Mouse (Mus musculus) liver, postnatal 0 days (tissue): ENCODE measurements around the gene Pnmt. TPM values are rescaled to one million over a fixed set of nuclear protein-coding genes. Genes with fewer than 3 reads are reported as not detected.

ENCODE experiments used
- ATAC-seq: fragments of 200-750 bp; cut with Nextera tagmentation; 2 replicates; pipeline ENCODE4 v1.8.0; 2017; ENCODE audit warnings: mild to moderate bottlenecking, moderate library complexity
- DNase-seq: peaks from one replicate; pipeline ENCODE4 v3.0.0-alpha.2; 2016
- H3K27ac ChIP-seq: fragments of 300-500 bp; sonication (generic); 2 replicates; pipeline ENCODE4 v1.5.1; 2014; ENCODE audit warnings: antibody characterized with exemption, moderate library complexity, mild to moderate bottlenecking, low read depth
- H3K27me3 ChIP-seq: fragments of 300-500 bp; sonication (generic); 2 replicates; pipeline ENCODE4 v1.6.1; 2014; ENCODE audit warnings: low read length, control low read depth, mixed read lengths; ENCODE audit not compliant: insufficient read depth
- H3K36me3 ChIP-seq: fragments of 300-500 bp; sonication (generic); replicated peaks from 2 replicates; pipeline ENCODE4 v1.6.1; 2014; ENCODE audit warnings: mild to moderate bottlenecking, control low read depth, low read length, moderate library complexity, mixed read lengths; ENCODE audit not compliant: insufficient read depth
- H3K4me1 ChIP-seq: fragments of 300-500 bp; sonication (generic); 2 replicates; pipeline ENCODE4 v1.6.1; 2014; ENCODE audit warnings: antibody characterized with exemption, mild to moderate bottlenecking, control low read depth; ENCODE audit not compliant: insufficient read depth
- H3K4me2 ChIP-seq: fragments of 300-500 bp; sonication (generic); 2 replicates; pipeline ENCODE4 v1.6.1; 2014; ENCODE audit warnings: low read depth, mild to moderate bottlenecking, low read length, moderate library complexity, mixed read lengths
- H3K4me3 ChIP-seq: fragments of 300-500 bp; sonication (generic); 2 replicates; pipeline ENCODE4 v1.5.1; 2014; ENCODE audit warnings: low read depth, low read length
- H3K9ac ChIP-seq: fragments of 300-500 bp; sonication (generic); replicated peaks from 2 replicates; pipeline ENCODE4 v1.6.1; 2014; ENCODE audit warnings: mild to moderate bottlenecking, moderate library complexity
- H3K9me3 ChIP-seq: fragments of 300-500 bp; sonication (generic); 2 replicates; pipeline ENCODE4 v1.6.1; 2016; ENCODE audit warnings: mild to moderate bottlenecking, control low read depth, low read length, mixed read lengths
- CTCF ChIP-seq: sonication (generic); IDR thresholded peaks from 2 replicates; pipeline ENCODE4 v1.5.1; 2016; ENCODE audit warnings: antibody characterized with exemption, low read depth
- EP300 ChIP-seq: IDR thresholded peaks from 2 replicates; pipeline ENCODE4 v1.6.1; 2016; ENCODE audit warnings: antibody characterized with exemption, low read depth, mild to moderate bottlenecking
- WGBS: fragments of 180-500 bp; shearing (Covaris S2); extraction: QIAGEN DNeasy Blood & Tissue Kit; methylation state at CpG from one replicate; pipeline ENCODE4 v1.1.7; 2014; ENCODE audit not compliant: insufficient replicate concordance; 5-methylcytosine and 5-hydroxymethylcytosine counted together
- polyA plus RNA-seq: library from polyadenylated mRNA; unstranded; fragments of >200 nt; fragmentation: Nextera tagmentation; extraction: Ambion mirVana; gene quantifications from 2 replicates; pipeline ENCODE4 v1.2.1, GENCODE M21; 2015

Pnmt gene
- polyA plus RNA-seq, 1 experiment from 2014 or later: not detected

GRCm38 (mm10) chr11:98366290-98366689 is 20.0 kb upstream of the Pnmt start:
- ATAC-seq (0 out of 2 replicates have a peak, but pooled peaks have one; percentile 23), DNase-seq (peak; percentile 40)
- no peak overlapping the region for H3K4me3 ChIP-seq
- 37% methylated on average over 10 of the region's 10 CpGs for WGBS
- no peak overlapping the region for H3K4me2 ChIP-seq
- no peak for TF ChIP-seq CTCF
- no peak for TF ChIP-seq EP300
- H3K27ac ChIP-seq: no peak overlapping the region
- H3K36me3 ChIP-seq: no peaks in the 10 kb centered on the region
- H3K27me3 ChIP-seq: no peaks in the 10 kb centered on the region
- peaks cover 17% of the 10 kb centered on the region for H3K4me1 ChIP-seq
- no peaks in the 10 kb centered on the region for H3K9me3 ChIP-seq
- H3K9ac ChIP-seq: no peak overlapping the region; the same call in 1 of the 2 replicates

- no peak for DNase-seq
- Histone ChIP-seq H3K4me2 (no peak overlapping the region), H3K9me3 (no peaks in the 10 kb centered on the region), H3K36me3 (no peaks in the 10 kb centered on the region), H3K27me3 (no peaks in the 10 kb centered on the region), H3K4me3 (no peak overlapping the region), H3K9ac (no peak overlapping the region), H3K4me1 (peaks cover 12% of the 10 kb centered on the region), H3K27ac (no peak overlapping the region)
- TF ChIP-seq EP300: no peak
- no peak for TF ChIP-seq CTCF
- no peak for ATAC-seq
- WGBS: 71% methylated on average over 10 of the region's 10 CpGs
Measured at GRCm38 (mm10) chr11:98367171-98367862, 18.9 kb upstream of the Pnmt start.

GRCm38 (mm10) chr11:98367863-98368186 is 18.4 kb upstream of the Pnmt start:
- H3K27me3 ChIP-seq: no peaks in the 10 kb centered on the region
- H3K9ac ChIP-seq: no peak overlapping the region
- H3K9me3 ChIP-seq: no peaks in the 10 kb centered on the region
- peaks cover 9% of the 10 kb centered on the region for H3K4me1 ChIP-seq
- no peak overlapping the region for H3K4me3 ChIP-seq
- ATAC-seq (no peak), DNase-seq (no peak)
- 66% methylated on average over 7 of the region's 7 CpGs for WGBS
- no peak overlapping the region for H3K4me2 ChIP-seq
- H3K27ac ChIP-seq: no peak overlapping the region
- no peak for TF ChIP-seq CTCF
- no peak for TF ChIP-seq EP300
- no peaks in the 10 kb centered on the region; the same call in 1 of the 2 replicates for H3K36me3 ChIP-seq

- Histone ChIP-seq H3K4me1 (peaks cover 4% of the 10 kb centered on the region; the same call in 1 of the 2 replicates), H3K36me3 (peaks cover 3% of the 10 kb centered on the region), H3K9ac (no peak overlapping the region), H3K27ac (no peak overlapping the region), H3K9me3 (no peaks in the 10 kb centered on the region), H3K27me3 (no peaks in the 10 kb centered on the region), H3K4me2 (no peak overlapping the region), H3K4me3 (no peak overlapping the region)
- WGBS: 69% methylated on average over 6 of the region's 6 CpGs
- DNase-seq (no peak), ATAC-seq (no peak)
- TF ChIP-seq CTCF: no peak
- no peak for TF ChIP-seq EP300
Measured at GRCm38 (mm10) chr11:98369337-98369736, 16.9 kb upstream of the Pnmt start.

- Histone ChIP-seq H3K4me3 (no peak overlapping the region), H3K36me3 (peaks cover 13% of the 10 kb centered on the region), H3K4me2 (no peak overlapping the region), H3K27me3 (no peaks in the 10 kb centered on the region), H3K9me3 (no peaks in the 10 kb centered on the region), H3K4me1 (0 out of 2 replicates have a peak, but pooled peaks cover 4% of the 10 kb centered on the region), H3K9ac (no peak overlapping the region), H3K27ac (no peak overlapping the region)
- ATAC-seq (no peak), DNase-seq (no peak)
- WGBS: 95% methylated on average over 2 of the region's 2 CpGs
- TF ChIP-seq CTCF: no peak
Measured at GRCm38 (mm10) chr11:98370588-98370987, 15.7 kb upstream of the Pnmt start.

GRCm38 (mm10) chr11:98371556-98372240 is 14.6 kb upstream of the Pnmt start:
- H3K27ac ChIP-seq: no peak overlapping the region
- H3K27me3 ChIP-seq: no peaks in the 10 kb centered on the region
- WGBS: 65% methylated on average over 10 of the region's 10 CpGs
- H3K9me3 ChIP-seq: no peaks in the 10 kb centered on the region
- DNase-seq (no peak), ATAC-seq (no peak)
- no peak overlapping the region for H3K4me2 ChIP-seq
- TF ChIP-seq CTCF (no peak), EP300 (no peak)
- no peak overlapping the region for H3K4me3 ChIP-seq
- peaks cover 24% of the 10 kb centered on the region for H3K36me3 ChIP-seq
- no peaks in the 10 kb centered on the region for H3K4me1 ChIP-seq
- no peak overlapping the region for H3K9ac ChIP-seq
